Mouse (Mus musculus) limb, embryonic 10.5 days (tissue): Measurements from ENCODE around the gene Tmem185b. TPM values are rescaled to one million over a fixed set of nuclear protein-coding genes. Genes with fewer than 3 reads are reported as not detected.

ENCODE experiments used
- DNase-seq: peaks from one replicate; pipeline ENCODE4 v3.0.0-alpha.2; 2017; ENCODE audit warnings: low spot score
- H3K27ac ChIP-seq: fragments of 300-500 bp; sonication (generic); 2 replicates; pipeline ENCODE4 v1.5.1; 2016; ENCODE audit warnings: mild to moderate bottlenecking
- H3K27me3 ChIP-seq: fragments of 300-500 bp; sonication (generic); 2 replicates; pipeline ENCODE4 v1.6.1; 2016; ENCODE audit warnings: low read depth, mild to moderate bottlenecking; ENCODE audit not compliant: poor library complexity, severe bottlenecking
- H3K36me3 ChIP-seq: fragments of 300-500 bp; sonication (generic); 2 replicates; pipeline ENCODE4 v1.6.1; 2016; ENCODE audit warnings: mild to moderate bottlenecking, moderate library complexity
- H3K4me1 ChIP-seq: fragments of 300-500 bp; sonication (generic); 2 replicates; pipeline ENCODE4 v1.6.1; 2016
- H3K4me3 ChIP-seq: fragments of 300-500 bp; sonication (generic); 2 replicates; pipeline ENCODE4 v1.5.1; 2016; ENCODE audit warnings: mild to moderate bottlenecking, moderate library complexity
- H3K9me3 ChIP-seq: fragments of 300-500 bp; sonication (generic); replicated peaks from 2 replicates; pipeline ENCODE4 v1.6.1; 2016; ENCODE audit warnings: mild to moderate bottlenecking
- WGBS: fragments of 180-500 bp; shearing (Covaris S2); methylation state at CpG from one replicate; pipeline ENCODE4 v1.1.7; 2016; 5-methylcytosine and 5-hydroxymethylcytosine counted together
- polyA plus RNA-seq: library from polyadenylated mRNA; unstranded; fragments of >200 nt; fragmentation: Nextera tagmentation; extraction: Ambion mirVana; gene quantifications from 2 replicates; pipeline ENCODE4 v1.2.1, GENCODE M21; 2016

Tmem185b gene
- polyA plus RNA-seq, 1 experiment from 2014 or later = 20.9 TPM

DNA sequence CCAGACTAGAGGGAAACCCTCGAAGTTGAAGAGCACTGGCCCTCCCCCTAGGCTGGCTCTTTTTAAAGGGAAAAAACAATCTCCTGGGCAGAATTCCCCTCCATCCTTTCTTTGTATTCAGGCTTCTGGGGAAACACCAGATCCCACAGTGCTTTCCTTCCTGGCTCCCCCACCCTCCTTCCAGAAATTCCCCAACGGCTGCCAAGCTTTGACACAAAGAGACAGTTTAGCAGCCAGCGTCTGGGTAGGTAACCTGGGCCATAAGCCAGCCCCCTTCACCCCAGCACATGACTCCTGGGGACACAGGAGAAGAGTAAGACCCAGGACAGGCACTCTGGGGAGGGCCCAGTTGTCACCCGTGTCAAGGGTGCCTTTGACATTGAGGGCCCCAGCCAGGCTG, 17.4 kb upstream of the Tmem185b start:
- Histone ChIP-seq H3K4me1 (peaks cover 43% of the 10 kb centered on the region), H3K9me3 (no peaks in the 10 kb centered on the region), H3K27me3 (0 out of 2 replicates have a peak, but pooled peaks cover 8% of the 10 kb centered on the region), H3K4me3 (no peak overlapping the region), H3K36me3 (no peaks in the 10 kb centered on the region), H3K27ac (0 out of 2 replicates have a peak overlapping the region, but pooled peaks have one; percentile 8)
- no peak for DNase-seq
- WGBS = 63% methylated on average over 4 of the region's 4 CpGs

DNA sequence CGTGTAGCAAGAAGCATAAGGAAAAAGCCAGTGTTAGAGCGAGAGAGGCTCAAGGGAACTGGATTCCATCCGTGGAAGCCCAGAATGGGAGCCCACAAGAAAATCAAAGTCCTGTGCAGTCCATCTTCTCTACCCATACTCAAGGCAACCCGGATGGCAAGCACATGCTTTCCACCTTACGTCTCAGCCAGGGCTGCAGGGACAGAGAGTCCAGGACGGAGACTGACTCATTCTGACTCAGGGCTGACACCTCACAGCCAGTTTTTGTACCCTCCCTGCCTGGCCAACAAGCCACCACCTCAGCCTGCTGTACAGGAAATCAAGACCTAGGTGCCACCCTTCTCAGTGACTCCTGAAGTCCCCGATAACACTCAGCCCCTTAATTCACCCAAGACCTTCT, 16.5 kb upstream of the Tmem185b start:
- Histone ChIP-seq H3K36me3 (no peaks in the 10 kb centered on the region), H3K4me3 (no peak overlapping the region)
- WGBS = 87% methylated on average over 7 of the region's 7 CpGs

DNA sequence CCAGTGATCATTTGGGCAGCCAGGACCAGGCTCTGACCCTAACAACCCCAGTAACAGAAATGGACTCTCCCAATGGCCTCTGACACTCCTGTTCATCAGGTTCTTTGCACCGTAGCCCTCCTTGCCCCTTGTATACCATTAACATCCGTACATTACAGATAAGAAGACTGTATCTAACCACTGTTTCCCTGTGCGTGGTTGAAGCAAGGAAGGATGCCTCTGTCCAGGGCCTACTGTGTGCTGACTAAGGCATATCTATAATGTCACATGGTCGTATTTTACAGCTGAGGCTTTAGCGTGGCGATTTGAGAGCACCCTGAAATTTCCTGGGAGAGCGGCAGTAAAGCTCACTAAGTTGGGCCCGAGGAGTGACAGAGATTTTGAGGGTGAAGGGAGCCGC, 15.6 kb upstream of the Tmem185b start:
- H3K9me3 ChIP-seq = no peaks in the 10 kb centered on the region
- no peak for DNase-seq
- H3K4me1 ChIP-seq = peaks cover 25% of the 10 kb centered on the region
- H3K4me3 ChIP-seq = no peak overlapping the region
- 0 out of 2 replicates have a peak, but pooled peaks cover 8% of the 10 kb centered on the region for H3K27me3 ChIP-seq
- peak overlapping the region; percentile 74; the same call in 1 of the 2 replicates for H3K27ac ChIP-seq
- no peaks in the 10 kb centered on the region for H3K36me3 ChIP-seq
- 64% methylated on average over 9 of the region's 9 CpGs for WGBS

More for the DNA sequence above, 16.5 kb upstream of the Tmem185b start:
- Histone ChIP-seq H3K4me1 (peaks cover 34% of the 10 kb centered on the region), H3K27ac (peak overlapping the region; percentile 74; the same call in 1 of the 2 replicates), H3K9me3 (no peaks in the 10 kb centered on the region), H3K27me3 (0 out of 2 replicates have a peak, but pooled peaks cover 8% of the 10 kb centered on the region)
- no peak for DNase-seq

DNA sequence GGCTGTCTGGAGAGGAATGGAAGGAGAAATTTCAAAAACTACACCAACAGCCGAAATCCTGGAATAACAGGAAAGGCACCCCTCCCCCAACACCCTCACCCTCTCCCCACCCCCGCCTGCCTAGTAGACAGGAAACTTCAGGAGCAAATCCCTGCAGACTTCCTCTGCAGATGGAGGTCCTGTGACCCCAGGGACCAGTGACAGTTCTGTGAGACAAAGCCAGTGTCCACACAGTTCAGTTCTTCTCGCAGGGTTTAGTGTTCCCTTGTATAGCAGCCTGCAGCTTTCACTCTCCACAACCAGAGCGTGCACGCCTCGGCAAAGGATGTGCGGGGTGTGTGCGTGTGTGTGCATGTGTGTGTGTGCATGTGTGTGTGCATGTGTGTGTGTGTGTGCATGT, 15.1 kb upstream of the Tmem185b start:
- Histone ChIP-seq H3K27me3 (0 out of 2 replicates have a peak, but pooled peaks cover 8% of the 10 kb centered on the region), H3K9me3 (no peaks in the 10 kb centered on the region), H3K36me3 (no peaks in the 10 kb centered on the region), H3K4me3 (no peak overlapping the region), H3K4me1 (peaks cover 22% of the 10 kb centered on the region), H3K27ac (peak overlapping the region; percentile 74; the same call in 1 of the 2 replicates)
- WGBS = 67% methylated on average over 8 of the region's 8 CpGs
- no peak for DNase-seq

DNA sequence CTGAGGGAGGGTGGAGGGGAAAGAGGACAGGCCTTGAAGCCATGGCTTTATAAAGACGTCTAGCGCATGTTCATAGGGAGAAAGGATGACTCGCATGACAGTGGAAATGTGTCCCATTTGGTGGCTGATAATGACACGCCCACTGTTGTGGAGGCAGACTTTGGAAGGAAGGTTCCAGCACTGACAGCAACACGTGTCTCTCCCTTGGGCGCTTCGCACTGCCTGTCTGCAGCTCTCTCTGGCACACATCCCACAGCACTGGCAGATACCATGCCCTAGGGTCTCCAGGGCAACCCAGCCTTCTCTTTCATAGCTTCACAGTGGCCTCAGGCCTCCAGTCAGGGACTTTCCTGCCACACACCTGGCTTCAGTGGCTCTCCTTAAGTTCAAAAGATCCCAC, 7.9 kb upstream of the Tmem185b start:
- no peaks in the 10 kb centered on the region for H3K4me1 ChIP-seq
- DNase-seq = no peak
- no peaks in the 10 kb centered on the region for H3K9me3 ChIP-seq
- H3K27ac ChIP-seq = no peak overlapping the region
- no peak overlapping the region for H3K4me3 ChIP-seq
- no peaks in the 10 kb centered on the region for H3K36me3 ChIP-seq
- no peaks in the 10 kb centered on the region for H3K27me3 ChIP-seq
- WGBS = 90% methylated on average over 7 of the region's 7 CpGs

DNA sequence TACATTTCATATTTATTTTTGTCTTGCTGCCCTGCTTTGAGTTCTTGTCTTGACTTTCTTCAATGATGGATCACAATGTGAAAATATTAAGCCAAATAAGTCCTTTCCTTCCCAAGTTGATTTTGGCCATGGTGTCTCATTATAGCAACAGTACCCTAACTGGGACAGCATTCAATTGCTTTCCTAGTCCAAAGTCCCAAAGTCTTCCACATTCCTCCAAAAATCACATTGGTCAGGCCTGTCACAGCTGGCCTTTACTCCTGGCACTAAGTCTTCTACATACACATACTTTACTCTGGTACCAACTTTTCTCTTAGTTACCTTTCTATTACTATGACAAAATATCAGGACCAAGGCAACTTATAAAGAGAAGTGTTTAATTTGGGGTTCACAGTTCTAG, 7.2 kb upstream of the Tmem185b start:
- no peak for DNase-seq
- Histone ChIP-seq H3K4me1 (no peaks in the 10 kb centered on the region), H3K4me3 (no peak overlapping the region), H3K27ac (no peak overlapping the region), H3K36me3 (no peaks in the 10 kb centered on the region), H3K9me3 (no peaks in the 10 kb centered on the region), H3K27me3 (no peaks in the 10 kb centered on the region)

DNA sequence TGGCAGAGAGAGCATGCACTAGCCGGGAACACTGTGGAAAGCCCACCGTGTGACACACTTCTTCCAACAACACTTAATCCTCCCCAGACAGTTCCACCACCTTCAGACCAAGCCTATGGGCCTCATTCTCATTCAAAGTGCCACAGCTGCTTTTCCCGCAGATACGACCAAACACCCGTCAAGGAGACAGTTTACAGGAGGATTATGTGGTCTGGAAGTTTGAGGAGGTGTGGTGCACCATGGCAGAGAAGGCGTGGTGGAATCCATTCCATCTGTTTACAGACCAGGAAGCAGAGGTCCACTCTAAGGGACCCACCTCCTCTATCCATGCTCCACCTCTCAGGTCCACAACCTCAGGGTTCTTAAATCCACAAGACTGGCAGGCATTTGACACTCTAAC, 6.7 kb upstream of the Tmem185b start:
- Histone ChIP-seq H3K27me3 (no peaks in the 10 kb centered on the region), H3K27ac (no peak overlapping the region), H3K9me3 (no peaks in the 10 kb centered on the region), H3K4me3 (no peak overlapping the region), H3K36me3 (no peaks in the 10 kb centered on the region), H3K4me1 (no peaks in the 10 kb centered on the region)
- 66% methylated on average over 6 of the region's 6 CpGs for WGBS
- DNase-seq = no peak

DNA sequence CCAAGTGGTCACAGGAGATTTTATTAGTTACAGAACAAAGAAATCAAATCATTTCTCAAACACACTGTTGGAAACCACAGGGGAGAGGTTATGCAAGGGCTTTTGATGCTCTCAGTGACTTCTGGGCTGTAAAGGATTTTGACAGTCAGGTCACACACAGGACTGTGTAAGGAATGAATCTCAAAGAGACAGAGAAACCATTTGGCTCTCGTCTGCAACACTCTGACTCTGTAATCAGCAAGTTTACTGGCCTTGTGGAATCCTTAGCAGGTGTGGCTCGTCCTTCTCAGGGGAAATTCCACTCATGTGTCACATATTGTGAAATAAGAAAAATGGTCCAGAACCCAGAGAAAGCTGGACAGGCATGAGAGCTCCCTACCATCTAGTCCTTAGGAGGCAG, 4.9 kb upstream of the Tmem185b start:
- no peaks in the 10 kb centered on the region for H3K36me3 ChIP-seq
- peaks cover 14% of the 10 kb centered on the region for H3K4me1 ChIP-seq
- H3K9me3 ChIP-seq = no peaks in the 10 kb centered on the region
- H3K4me3 ChIP-seq = no peak overlapping the region
- H3K27ac ChIP-seq = no peak overlapping the region
- WGBS = 40% methylated on average over 2 of the region's 2 CpGs
- H3K27me3 ChIP-seq = no peaks in the 10 kb centered on the region
- no peak for DNase-seq

DNA sequence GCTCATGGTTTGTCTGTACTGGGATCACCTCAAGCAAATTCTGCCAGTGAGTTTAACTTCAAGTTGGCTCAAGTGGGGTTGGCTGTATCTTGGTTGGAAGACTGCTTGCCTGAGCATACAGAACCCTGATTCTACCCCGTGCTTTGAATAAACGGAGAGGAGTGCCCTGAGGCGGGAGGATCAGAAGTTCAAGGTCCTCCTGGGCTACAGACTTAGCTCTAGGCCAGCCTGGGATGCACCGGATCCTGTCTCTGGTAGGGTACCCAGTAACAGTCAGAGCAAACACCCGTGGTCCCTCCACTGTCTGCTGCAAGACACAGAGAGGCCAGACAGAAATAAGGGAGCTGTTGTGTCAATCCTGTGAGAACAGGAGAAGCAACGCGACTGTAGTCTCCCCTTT, 4.3 kb upstream of the Tmem185b start:
- H3K9me3 ChIP-seq = no peaks in the 10 kb centered on the region; the same call in 1 of the 2 replicates

DNA sequence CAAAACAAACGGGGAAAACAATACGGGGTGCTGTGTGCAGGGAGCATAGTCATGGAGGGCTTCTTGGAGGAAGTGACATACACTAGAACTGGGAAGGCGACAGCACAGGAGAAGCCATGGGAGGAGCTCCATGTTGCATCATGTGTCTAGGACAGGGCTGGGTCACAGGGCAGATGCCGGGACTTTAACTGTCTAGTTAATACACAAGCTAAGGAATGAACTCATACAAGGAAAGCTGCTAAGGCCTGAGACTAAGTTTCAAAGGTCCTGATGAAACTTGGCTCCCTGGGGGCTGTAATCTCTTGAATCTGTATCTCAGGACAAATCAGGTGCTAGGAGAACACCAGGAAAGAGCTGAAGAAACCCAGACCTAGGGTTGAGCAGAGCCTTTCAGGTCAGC, 3.2 kb upstream of the Tmem185b start:
- H3K4me1 ChIP-seq = peaks cover 23% of the 10 kb centered on the region
- no peaks in the 10 kb centered on the region for H3K27me3 ChIP-seq
- H3K4me3 ChIP-seq = no peak overlapping the region
- peaks cover 14% of the 10 kb centered on the region for H3K36me3 ChIP-seq
- peaks cover 4% of the 10 kb centered on the region; the same call in 1 of the 2 replicates for H3K9me3 ChIP-seq
- no peak overlapping the region for H3K27ac ChIP-seq
- WGBS = 90% methylated on average over 4 of the region's 4 CpGs
- DNase-seq = no peak

More for the DNA sequence above, 4.3 kb upstream of the Tmem185b start:
- H3K4me3 ChIP-seq = no peak overlapping the region
- WGBS = 83% methylated on average over 7 of the region's 7 CpGs
- no peak overlapping the region for H3K27ac ChIP-seq
- DNase-seq = no peak
- H3K27me3 ChIP-seq = no peaks in the 10 kb centered on the region
- peaks cover 20% of the 10 kb centered on the region for H3K4me1 ChIP-seq
- H3K36me3 ChIP-seq = peaks cover 3% of the 10 kb centered on the region

DNA sequence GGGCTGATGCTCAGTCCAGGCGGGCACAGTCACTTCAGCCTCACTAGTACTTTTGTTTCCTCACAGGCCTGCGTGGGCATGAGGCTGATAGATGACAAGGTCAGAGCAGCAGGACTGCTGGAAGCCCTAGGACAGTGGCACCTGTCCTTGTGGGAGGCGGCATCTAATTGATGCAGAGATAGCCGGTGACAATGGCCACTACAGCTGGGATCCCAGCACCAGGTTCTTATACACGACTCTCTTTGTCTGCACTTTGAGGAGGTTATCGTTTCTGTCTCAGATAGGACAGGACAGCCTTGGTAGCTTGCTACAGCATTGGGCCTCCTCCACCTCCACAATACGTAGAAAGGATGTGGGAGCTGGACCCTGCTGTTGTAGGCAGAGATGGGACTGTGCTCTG, 2.6 kb upstream of the Tmem185b start:
- 86% methylated on average over 7 of the region's 7 CpGs for WGBS
- DNase-seq = no peak
- Histone ChIP-seq H3K9me3 (peaks cover 4% of the 10 kb centered on the region; the same call in 1 of the 2 replicates), H3K4me1 (peaks cover 23% of the 10 kb centered on the region), H3K27me3 (no peaks in the 10 kb centered on the region), H3K27ac (no peak overlapping the region), H3K4me3 (no peak overlapping the region), H3K36me3 (peaks cover 20% of the 10 kb centered on the region)

DNA sequence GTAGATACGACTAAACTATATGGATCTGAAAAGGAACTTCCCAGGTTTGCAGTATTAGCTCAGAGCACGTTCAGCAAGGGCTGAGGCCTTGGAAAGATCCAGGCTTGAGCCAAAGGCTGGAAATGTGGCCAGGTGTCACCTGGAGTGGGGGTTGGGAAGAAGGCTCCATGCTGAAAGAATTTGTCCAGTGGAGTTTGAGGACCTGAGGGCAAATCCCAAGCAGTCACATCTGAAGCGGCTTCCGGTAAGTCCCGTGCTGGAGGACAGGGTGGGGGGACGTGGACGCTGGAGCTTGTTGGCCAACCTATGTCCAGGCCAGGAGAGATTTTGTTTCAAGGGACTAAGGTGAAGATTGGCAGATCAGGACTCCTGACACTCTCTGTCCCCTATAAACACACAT, 2.1 kb upstream of the Tmem185b start:
- Histone ChIP-seq H3K27me3 (no peaks in the 10 kb centered on the region), H3K36me3 (peaks cover 25% of the 10 kb centered on the region), H3K4me3 (no peak overlapping the region), H3K9me3 (peaks cover 6% of the 10 kb centered on the region; the same call in 1 of the 2 replicates), H3K4me1 (peaks cover 23% of the 10 kb centered on the region), H3K27ac (no peak overlapping the region)
- 91% methylated on average over 7 of the region's 7 CpGs for WGBS
- no peak for DNase-seq

DNA sequence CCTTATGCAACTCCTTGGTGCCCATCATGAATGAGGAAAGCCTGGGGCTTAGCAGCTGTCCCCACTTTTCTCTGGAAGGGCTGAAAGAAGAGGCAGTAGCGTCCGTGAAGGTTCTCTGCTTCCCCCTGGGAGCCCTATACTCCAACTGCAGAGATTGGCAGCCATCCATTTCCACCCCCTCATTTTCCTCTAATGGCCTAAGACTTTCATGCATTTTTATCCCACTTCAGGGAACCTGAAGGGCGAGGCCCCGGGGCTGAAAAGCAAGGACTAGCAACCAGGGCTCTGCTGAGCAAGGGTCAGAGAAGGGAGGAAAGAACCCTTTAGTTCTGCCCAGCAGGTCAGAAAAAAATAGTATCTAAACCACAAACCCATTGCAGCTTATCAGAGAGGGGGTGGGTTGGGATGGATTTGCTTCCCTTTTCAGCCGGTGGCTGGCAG, 936 bp upstream of the Tmem185b start:
- 46% methylated on average over 5 of the region's 5 CpGs for WGBS
- DNase-seq = no peak
- peak overlapping the region; percentile 70 for H3K4me3 ChIP-seq
- peak overlapping the region; percentile 95; the same call in 1 of the 2 replicates for H3K27ac ChIP-seq
- peaks cover 23% of the 10 kb centered on the region for H3K4me1 ChIP-seq
- peaks cover 8% of the 10 kb centered on the region for H3K9me3 ChIP-seq
- no peaks in the 10 kb centered on the region for H3K27me3 ChIP-seq
- H3K36me3 ChIP-seq = peaks cover 37% of the 10 kb centered on the region

DNA sequence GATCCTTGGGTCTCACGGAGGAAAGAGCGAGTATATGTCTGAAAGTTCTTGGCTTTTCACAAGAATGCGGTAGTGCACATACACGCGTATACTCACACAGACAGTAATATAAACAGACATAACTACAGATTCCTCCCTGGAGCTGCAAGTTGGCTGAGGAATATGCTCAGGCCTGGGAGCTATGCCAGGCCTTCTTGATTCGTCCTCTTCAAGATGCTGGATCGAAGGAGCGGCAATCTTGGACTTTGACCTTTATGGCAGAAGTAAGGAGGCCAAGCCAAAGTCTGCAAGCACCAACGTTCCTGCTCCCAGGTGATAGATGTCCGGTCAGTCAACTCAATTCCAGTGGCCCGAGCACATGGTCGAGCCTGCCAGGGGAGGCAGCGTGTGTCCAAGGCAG, 5.0 kb downstream of the Tmem185b start:
- no peak overlapping the region for H3K27ac ChIP-seq
- no peak overlapping the region for H3K4me3 ChIP-seq
- WGBS = 96% methylated on average over 13 of the region's 13 CpGs
- H3K4me1 ChIP-seq = peaks cover 10% of the 10 kb centered on the region
- H3K36me3 ChIP-seq = peaks cover 37% of the 10 kb centered on the region
- no peak for DNase-seq
- H3K27me3 ChIP-seq = no peaks in the 10 kb centered on the region
- H3K9me3 ChIP-seq = peaks cover 8% of the 10 kb centered on the region
